Mouse (Mus musculus): ENCODE data around the gene Lrrc51. TPM values are rescaled to one million over a fixed set of nuclear protein-coding genes. Genes with fewer than 3 reads are reported as not detected.
"Not testable (repeated sequence)": the region's sequence is repeated elsewhere in the genome, so short reads cannot be mapped to it uniquely, and the experiment has no call there.

Lrrc51 gene
- total RNA-seq (2021): 1 to 10 TPM; 6.0 to 6.8 TPM

DNA sequence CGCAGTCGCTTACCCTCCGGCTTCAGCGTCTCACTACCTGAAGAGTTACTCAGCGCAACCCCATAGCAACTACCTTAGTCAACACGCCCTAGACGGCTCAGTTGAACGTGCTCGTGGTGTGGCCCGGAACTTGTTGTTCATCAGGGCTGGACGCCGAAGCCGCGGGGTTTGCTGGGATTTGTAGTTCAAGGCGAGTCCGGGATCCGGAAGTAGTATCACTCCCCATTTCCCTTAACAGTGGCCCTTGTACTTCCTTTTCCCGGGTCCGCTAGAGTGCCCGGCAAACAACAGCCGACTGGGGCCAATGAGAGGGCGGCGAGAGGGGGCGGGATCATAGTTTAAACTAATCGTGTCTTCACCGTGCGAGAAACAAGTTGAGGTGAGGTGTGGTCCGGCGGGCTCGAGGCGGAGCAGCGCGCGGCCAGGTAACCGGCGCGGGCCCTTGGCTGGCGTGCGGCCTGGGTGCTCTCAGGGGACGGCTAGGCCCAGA lies at the start of gene Lrrc51, which contains the start of gene Numa1:
Gene Lrrc51, minus strand, starts transcription at position 145 of the 490 bp plus-strand sequence.
Gene Numa1, plus strand, starts transcription at position 361 of the 490 bp plus-strand sequence.
- DNase-seq (ENCODE audit: extremely low spot score in 1 of 2, low spot score in 1 of 2): peak; percentile 82 to 91

DNA sequence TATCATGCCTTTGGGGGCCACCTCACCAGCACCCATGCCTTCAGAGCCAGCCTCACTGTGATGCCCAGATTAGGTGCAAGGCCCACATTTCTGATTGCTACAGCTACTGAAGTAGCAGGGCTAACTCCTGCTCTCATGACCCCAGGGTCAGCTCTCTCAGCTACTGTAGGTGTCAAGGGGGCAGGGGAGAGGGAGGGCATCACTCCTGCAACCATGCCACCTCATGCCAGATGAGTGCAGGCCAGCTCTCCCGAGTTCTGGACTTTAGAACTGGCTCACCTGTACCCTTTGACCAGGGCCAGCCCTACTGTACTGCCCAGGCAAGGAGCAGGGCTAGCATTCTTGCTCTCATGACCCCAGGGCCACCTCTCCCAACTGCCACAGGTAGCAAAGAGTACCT lies 49.0 kb upstream of the Lrrc51 start:
- DNase-seq (ENCODE audit: extremely low spot score in 1 of 2, low spot score in 1 of 2): no peak

DNA sequence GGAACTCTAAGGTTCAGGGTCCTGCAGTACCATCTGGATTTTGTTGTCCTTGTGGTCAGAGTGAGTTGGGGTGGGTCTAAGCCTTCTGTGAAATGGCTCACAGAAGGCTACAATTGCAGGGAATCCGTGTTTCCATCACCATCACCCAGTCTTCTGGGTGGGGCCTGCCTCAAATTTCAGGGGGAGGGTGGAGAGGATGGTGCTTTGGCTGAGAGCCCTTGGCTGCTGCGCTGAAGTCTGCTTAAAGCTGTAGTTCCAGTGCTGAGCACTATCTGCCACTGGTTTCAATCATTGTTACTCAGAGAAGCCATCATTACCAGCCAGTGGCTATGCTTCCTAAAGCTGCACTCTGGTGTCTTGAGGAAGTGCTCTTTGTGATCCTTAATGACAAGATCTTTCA lies 40.8 kb upstream of the Lrrc51 start:
- DNase-seq (ENCODE audit: extremely low spot score in 1 of 2, low spot score in 1 of 2): no peak

DNA sequence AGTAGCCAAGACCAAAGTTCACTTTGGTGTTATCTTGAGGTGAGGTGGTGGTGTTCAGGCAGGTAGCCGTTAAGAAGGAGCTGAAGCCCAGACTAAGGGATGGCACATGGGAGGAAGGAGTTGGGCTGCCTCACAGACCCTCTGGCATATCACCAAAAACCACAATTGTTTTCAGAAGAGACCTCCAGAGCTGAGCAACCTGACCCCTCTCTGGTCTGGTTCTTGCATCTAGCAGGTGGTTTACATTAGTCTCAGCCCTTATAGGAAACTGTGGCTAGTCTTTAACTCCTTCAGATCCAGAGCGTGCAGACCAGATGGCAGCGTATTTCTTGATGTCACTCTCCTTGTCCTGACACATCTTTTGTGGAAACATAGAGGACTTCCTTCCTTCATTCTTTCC lies 40.0 kb upstream of the Lrrc51 start:
- no peak for DNase-seq (ENCODE audit: extremely low spot score in 1 of 2, low spot score in 1 of 2)

DNA sequence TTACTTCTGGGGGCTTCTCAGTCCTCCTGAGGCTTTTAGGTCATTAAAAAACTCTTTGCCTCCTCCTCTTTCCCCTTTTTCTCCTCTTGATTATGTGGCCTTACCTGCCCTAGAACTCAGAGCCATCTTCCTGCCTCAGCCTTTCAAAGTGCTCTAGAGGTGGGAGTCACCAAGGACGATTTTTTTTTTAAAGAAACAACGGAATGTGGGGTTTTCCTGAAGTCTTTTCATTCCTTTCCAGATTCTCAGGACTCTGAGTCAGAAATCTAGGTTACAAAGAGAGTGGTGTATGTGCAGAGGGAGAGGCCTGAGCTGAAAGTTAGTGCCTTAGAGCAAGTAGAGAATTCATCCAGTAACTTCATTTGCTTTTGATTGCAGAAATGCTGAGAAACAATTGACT lies 38.0 kb upstream of the Lrrc51 start:
- no peak for DNase-seq (ENCODE audit: extremely low spot score in 1 of 2, low spot score in 1 of 2)

DNA sequence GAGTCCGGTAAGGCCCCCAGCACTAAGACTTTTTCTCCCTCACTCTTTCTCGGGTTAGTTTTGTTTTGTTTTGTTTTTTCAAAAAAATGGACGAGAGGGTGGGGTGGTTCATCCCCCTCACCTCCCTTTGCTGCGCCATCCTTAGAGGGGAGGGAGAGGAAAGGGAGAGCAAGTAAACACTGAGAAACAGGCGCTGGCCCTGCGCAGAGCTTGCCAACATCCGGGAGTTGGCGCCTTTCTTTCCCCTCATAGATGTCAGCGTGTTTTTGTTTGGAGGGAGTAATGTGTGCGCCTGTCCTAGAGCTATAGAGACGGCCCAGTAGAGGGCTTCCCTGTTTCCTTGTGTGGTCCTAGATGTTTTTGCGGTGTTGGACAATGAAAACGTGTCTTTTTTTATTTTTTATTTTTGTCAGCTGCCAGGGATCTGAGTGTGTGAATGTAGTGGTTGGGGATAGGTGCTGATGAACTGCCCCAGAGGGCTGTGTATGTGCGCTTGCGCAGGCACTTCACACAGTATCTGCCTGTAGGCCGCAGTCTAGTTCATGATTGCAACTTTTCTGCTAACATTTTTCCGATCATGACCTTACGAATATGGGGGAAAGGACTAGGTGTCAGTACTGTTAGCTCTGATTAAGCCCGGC lies 37.2 kb upstream of the Lrrc51 start:
- peak; percentile 63 to 66 for DNase-seq (ENCODE audit: extremely low spot score in 1 of 2, low spot score in 1 of 2)

DNA sequence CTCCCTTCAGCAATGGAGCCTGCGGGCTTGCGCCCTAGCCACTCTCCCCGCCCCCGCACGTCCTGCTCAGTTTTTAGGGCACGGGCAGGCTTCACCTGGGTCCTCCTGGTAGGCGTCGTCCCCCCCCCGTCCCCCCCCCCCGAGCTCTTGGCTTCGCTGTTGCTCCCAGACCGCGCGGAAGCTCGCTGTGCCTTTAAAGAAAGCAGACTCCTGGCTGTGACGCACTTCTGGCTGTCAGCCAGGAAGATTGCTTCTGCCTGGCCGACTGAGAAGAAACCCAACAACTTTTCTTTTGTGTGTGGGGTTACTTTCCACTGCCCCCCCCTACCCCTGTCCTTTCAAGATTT lies 36.7 kb upstream of the Lrrc51 start:
- peak in 1 of 2 experiments; percentile 82 for DNase-seq (ENCODE audit: extremely low spot score in 1 of 2, low spot score in 1 of 2)

DNA sequence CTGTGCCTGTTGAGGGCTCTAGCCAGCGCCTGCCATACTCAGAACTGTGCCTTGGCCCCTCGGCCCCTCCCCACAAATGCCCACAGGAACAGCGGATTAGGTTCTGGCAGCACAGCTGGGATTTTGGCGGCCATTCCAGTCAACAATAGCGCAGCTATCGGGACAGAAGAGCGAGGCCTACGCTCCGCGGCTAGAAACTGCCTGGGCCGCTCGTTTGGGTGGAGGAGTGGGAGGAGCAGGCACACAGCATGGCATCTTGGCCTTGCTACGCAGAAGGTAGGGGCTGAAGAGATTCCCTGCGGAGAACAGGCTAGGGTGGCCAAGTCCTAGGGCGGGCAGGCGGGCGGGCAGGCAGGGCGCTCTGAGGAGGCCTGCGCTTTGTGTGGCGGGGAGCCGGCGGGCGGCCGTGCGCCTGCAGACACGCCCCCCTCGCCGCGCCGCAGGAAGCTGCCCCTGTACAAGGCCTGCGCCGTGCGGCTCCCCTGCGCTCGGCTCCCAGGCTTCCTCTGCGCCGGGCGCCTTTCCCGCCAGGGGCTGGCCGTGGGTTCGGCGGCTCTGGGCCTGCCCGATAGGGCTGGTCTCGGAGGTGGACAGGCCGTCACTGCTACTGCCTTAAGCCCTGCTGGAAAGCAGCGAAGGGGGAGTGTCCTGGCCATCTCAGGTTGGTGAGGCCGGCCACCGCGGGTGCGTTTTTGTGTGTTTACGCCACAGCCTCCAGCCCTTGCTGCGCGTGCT lies 36.2 kb upstream of the Lrrc51 start:
- peak; percentile 68 to 83 for DNase-seq (ENCODE audit: extremely low spot score in 1 of 2, low spot score in 1 of 2)

DNA sequence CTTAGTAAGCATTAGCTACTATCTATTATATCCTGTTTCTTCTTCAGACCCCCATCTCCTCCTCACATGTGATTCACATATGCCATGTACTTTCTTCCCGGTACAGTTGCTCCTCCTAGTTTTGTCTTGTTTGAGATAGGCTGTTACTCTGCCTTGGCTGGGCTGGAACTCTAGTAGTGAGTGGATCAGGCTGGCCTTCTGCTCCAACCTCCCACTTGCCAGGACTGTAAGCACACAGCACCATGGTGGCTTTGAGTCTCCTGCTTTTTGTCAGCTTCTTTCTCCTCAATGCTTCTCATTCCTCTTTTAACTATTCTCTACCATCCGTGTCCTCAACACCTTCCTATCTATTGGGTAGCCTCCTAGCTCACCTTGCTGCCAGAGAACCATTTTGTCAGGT lies 35.1 kb upstream of the Lrrc51 start:
- DNase-seq (ENCODE audit: extremely low spot score in 1 of 2, low spot score in 1 of 2): no peak

DNA sequence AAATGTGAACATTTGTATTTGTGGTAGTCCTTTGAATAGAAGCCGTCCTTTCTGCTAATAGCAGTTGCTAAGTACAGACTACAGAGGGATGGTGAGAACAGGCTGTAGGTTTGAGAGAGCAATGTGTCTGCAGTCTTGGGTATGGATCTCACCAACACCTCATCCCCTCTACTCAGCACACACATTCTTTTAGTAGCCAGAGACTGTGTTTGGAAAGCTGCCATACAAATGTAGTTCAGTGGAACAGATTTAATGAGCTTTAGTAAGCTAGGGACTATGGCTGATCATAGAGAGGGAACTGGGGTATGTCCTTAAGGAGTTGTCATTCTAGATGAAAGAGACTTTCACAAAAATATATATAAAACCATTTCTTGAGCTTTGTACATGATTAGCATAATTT lies 33.6 kb upstream of the Lrrc51 start:
- no peak for DNase-seq (ENCODE audit: extremely low spot score in 1 of 2, low spot score in 1 of 2)

DNA sequence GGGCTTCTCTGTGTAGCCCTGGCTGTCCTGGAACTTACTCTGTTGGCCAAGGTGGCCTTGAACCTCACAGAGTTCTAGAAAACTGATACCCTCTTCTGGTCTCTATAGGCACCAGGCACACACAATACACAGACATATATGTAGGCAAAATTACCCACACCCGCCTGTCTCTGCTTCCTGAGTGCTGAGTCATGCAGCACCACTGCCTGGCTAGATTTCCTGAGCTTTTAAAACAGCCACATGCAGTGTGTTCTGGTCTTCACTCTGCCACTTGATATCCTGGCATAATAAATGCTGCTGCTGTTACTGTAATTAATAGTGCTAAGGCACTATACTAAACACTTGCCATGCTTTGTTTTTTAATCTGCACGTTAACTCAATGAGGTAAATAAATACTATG lies 31.9 kb upstream of the Lrrc51 start:
- no peak for DNase-seq (ENCODE audit: extremely low spot score in 1 of 2, low spot score in 1 of 2)

DNA sequence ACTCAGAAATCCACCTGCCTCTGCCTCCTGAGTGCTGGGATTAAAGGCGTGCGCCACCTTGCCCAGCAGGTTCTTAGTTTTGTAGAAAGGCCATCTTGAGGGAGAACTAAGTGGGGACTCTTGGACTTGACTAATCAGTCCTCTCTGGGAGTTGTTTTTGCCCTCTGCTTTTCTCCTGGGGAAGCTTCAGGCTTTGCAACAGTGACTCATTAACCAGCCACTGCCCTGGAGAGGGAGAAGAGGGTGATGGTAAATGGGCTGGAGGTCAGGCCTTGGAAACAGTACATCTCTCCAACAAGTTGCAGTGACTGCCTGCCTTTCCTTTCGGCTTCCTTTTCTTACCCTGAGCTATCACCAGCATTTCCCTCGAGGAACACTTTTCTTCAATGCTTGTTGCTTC lies 30.9 kb upstream of the Lrrc51 start:
- DNase-seq (ENCODE audit: extremely low spot score in 1 of 2, low spot score in 1 of 2): no peak

DNA sequence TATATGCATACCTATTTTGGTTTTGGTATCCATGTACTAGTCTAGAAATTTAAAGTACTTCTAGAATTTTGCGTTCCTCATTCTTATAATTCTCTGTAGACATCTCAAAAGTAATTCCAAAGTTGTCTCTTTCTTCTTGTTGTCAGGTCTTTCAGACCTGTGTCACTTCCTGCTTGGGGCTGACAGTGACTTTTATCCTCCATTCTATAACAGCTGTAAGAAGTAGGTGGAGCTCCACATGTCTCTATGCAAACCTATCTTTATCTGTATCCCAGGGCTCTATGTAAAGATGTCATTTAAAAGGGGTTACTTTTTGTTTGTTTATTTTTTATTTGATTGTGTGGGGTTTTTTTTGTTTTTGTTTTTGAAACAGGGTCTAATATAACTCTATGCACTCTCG lies 29.9 kb upstream of the Lrrc51 start:
- no peak for DNase-seq (ENCODE audit: extremely low spot score in 1 of 2, low spot score in 1 of 2)

DNA sequence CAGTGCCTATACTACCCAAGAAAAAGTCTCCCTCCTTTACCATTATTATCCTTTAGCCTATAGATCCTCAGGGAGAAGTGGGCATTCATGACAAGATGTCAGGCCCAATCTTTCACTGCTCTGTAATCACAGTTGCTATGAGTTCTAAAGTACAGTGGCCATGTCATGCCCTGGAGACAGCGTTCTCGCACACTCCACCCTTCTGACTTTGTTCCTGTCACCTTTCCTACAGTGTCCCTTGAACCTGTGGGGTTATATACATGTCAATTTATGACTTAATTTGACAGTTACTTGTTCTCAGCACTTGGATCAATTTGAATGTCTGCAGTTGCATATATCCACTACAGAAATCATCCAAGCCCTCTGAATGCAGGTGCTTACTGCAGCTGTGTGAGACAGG lies 29.1 kb upstream of the Lrrc51 start:
- no peak for DNase-seq (ENCODE audit: extremely low spot score in 1 of 2, low spot score in 1 of 2)

DNA sequence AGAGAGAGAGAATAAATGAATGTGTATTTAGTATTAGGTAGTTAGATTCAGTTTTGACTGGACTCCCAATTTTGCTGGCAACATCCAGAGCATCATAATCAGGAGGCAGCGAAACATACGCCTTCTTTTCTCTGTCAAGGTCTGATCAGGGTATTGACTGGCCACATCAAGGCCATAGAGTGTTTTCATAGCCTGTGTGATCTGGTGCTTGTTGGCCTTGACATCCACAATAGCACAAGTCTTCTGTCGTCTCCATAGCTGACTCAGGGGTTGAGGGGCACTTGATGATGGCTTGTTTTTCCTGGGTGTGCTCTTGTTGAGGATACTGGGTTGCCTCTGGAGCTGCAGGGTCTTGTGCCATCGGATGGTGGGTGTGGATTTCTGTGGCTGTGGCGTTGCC lies 23.2 kb upstream of the Lrrc51 start:
- no peak for DNase-seq (ENCODE audit: extremely low spot score in 1 of 2, low spot score in 1 of 2)

DNA sequence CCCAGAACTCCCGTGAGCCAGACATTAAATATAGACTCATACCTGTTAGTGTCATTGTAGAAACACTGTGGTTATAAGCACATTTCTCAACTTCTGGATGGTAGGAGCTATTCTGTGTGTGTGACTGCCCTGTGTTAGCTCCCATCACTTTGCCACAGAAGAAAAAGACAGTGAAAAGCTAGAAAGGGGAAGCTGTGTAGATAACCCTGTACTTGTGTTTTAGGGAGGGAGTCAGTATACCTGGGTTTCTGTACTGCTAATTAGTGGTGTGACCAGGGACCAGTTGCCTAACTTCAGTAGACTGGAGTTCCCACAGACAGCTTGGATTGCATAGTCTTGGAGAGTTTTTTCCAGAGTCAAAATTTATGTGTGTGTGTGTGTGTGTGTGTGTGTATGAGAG lies 22.8 kb upstream of the Lrrc51 start:
- DNase-seq (ENCODE audit: extremely low spot score in 1 of 2, low spot score in 1 of 2): no peak

DNA sequence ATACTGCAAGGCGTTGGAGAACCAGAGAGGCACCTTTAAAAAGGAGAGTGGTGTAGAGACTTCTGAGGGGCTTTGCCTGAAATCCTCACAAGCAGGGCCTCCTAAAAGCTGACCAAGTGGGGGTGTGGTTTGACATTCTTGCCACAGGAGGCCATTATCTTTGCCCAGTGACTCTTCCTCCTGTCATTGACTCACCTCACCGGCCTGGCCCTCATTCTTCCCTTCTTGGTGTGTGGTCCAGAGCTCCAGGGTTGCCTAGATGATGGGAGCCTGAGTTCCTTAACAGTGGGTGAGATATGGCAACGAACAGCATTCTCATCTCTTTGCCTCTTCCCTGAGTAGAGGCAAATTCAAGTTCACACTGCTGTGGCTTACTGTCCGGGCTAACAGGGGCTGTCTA lies 22.2 kb upstream of the Lrrc51 start:
- DNase-seq (ENCODE audit: extremely low spot score in 1 of 2, low spot score in 1 of 2): no peak

DNA sequence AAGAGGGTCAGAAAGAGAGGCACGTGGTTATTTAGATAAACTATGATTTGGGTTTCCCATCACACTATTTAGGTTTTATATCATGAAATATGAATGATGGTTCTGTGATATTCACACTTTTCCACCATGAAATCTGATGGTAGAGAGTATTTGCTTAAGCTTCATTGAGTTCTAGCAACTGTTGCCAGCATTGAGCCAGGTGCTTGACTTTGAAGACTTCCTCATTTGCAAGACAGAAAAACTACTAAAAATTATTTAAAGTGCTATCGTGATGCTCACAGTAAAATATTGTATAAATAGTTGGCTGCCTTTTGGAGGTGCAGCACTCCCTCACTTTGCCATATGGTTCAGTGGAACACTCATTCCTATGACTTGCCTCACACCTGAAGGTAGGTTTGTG lies 21.6 kb upstream of the Lrrc51 start:
- no peak for DNase-seq (ENCODE audit: extremely low spot score in 1 of 2, low spot score in 1 of 2)

DNA sequence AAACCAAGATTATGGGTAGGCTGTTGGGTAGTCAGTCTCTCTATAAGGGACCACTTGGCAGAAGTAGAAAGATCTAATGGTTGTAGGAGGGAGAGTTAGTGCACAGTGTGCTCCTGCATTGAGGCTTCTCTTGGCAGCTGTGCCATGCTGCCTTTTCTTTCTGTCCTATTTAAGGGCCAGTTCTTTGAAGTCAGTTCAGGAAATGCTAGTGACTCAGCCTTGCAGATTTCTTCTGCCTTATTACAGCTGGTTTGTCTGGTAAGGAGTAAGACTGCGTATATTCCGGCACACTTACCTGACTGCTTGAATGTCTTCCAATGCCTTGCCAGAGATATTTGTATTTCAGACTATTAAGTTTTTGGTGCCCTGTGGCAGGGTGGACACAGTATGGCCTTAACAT lies 20.5 kb upstream of the Lrrc51 start:
- DNase-seq (ENCODE audit: extremely low spot score in 1 of 2, low spot score in 1 of 2): no peak

DNA sequence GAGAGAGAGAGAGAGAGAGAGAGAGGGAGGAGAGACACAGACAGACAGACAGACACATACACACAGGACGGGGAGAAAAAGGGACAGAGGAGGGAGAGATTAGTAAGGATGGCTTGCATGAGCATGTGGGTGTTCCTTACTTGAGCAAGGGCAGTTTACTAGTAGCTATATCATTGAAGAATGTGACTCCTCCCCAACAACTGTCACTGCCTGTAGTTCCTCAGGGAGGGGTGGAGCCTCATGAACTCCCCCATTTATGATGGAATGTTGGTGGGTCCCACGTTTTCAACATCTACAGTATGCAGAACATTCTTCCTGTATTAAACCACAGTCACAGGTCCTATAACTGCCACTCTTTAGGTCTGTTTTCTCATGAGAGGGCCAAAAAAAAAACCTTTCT lies 18.4 kb upstream of the Lrrc51 start:
- no peak for DNase-seq (ENCODE audit: extremely low spot score in 1 of 2, low spot score in 1 of 2)

DNA sequence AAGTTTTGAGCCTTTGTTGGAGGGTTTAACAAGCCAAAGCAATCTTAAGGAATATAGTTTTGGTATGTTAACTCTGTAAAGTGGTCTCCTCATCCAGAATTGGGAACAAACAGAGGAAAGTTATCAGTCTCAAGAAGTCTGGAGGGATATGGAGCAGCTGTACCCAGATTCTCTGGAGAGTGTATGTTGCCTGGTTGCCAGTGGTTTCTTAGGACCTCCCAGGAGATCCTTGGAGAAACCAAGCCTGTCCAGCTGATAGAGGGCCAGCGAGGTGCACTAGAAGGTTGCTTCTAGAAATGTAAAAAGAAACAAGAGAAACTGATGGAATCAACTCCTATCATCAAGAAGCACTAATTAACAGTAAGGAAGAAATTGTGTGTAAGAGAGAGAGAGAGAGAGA lies 18.0 kb upstream of the Lrrc51 start:
- no peak for DNase-seq (ENCODE audit: extremely low spot score in 1 of 2, low spot score in 1 of 2)

DNA sequence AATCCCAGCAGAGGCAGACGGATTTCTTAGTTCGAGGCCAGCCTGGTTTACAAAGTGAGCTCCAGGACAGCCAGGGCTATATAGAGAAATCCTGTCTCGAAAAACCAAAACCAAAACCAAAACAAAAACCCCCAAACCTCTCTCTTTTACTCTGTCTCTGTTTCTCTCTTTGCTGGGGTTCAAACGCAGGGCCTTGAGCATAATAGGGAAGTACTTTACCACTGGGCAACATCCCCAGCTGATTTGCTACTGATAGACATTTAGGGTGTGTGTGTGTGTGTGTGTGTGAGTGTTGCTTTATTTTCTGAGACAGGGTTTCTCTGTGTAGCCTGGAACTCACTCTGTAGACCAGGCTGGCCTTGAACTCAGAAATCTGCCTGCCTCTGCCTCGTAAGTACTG lies 15.3 kb upstream of the Lrrc51 start:
- not testable (repeated sequence) for DNase-seq (ENCODE audit: extremely low spot score in 1 of 2, low spot score in 1 of 2)

Measured in layer of hippocampus, postnatal 25 days (tissue).